Mouse (Mus musculus): ENCODE measurements around the gene Dok4. TPM values are rescaled to one million over a fixed set of nuclear protein-coding genes. Genes with fewer than 3 reads are reported as not detected.

Gene Dok4
- polyA plus RNA-seq, 1 experiment from 2014 or later, result 69.2 TPM

DNA sequence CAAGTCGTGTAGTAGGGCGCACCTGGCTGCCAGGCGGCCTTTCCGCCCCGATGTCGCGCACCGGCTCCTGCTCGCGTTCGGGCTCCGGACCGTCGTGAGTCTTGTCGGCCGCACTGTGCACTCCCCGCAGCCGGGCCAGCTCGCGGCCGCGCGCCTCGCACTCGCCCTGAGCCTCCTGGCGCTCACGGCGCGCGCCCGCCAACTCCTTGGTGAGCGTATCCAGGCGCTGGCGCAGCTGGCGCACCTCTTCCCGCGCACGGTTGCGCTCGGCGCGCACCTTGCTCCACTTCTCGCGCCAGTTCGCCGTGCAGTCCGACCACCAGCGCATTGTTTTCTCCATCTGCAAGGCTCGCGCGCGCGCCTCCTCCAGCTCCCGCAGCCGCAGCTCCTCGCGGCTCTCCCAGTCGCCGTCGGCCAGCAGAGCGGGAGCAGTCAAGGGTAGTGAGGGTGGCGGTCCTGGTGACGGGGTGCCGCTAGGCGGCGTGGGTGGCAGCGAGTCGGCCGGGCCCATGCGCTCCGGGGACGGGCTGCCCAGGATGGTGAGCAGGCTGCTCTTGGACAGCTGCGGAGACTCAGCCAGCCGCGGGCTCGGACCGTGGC, 37.0 kb upstream of the Dok4 start:
- Histone ChIP-seq H3K9me3 (no peaks in the 10 kb centered on the region), H3K4me2 (replicated peaks) (peak overlapping the region; percentile 87), H3K36me3 (no peaks in the 10 kb centered on the region), H3K4me3 (peak overlapping the region; percentile 52), H3K9ac (replicated peaks) (peak overlapping the region; percentile 45), H3K27ac (replicated peaks) (no peak overlapping the region), H3K4me1 (peaks cover 41% of the 10 kb centered on the region), H3K27me3 (peaks cover 9% of the 10 kb centered on the region; the same call in 1 of the 2 replicates)
- ATAC-seq (replicated peaks), result peak; percentile 51
- WGBS, result 6% methylated on average over 77 of the region's 77 CpGs

DNA sequence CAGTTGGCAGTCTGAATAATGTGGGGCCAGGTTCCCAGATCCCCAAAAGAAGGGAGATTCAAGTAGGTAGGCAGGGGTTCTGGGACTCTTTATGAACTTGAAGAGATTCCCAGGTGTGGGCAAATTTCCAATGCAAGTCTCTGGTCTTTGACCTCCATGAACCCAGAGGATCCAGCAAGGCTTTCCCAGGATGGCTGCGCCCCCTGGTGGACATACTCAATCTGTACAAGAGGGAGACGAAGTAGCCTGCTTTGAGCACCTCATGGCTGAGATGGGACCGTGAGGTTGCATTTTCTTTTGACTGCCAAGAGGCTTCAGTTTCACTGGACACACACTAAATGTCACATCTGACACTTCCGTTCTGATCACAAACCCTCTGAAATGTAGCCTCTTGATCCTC, 32.7 kb upstream of the Dok4 start:
- 13% methylated on average over 4 of the region's 4 CpGs for WGBS
- Histone ChIP-seq H3K4me2 (replicated peaks) (no peak overlapping the region), H3K36me3 (no peaks in the 10 kb centered on the region)

DNA sequence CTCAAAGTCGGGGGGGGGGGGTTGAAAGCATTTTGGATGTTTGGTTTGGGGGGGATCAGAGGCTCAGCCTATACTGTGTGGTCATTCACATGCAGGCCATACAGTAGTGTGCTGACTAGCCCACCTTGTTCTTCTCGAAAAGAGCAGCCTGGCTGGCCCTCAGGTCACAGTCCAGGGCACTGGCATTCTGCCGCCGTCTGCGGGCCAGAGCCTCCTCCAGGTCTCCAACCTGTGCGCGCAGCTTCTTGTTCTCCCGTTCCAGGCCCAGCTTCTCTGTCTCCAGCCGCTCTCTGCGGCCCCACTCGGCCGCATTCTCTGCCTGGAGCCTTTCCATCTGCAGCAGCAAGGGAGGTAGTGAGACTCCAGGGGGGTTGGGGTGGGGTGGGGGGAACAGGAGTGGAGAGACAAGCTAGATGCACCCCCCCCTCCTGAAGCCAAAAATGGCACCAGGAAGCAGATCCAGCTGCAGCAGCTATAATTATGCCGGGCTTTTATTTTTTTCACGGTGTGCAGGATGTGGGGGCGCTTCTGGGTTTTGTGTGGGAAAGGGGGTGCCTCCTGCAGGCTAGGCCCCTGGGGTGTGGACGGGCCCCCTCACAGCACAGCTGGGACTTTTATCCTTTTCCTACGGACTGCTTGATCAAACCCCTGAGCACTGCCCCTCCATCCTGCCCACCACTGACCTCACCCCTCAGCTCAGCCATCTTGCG, 31.6 kb upstream of the Dok4 start:
- WGBS, result 82% methylated on average over 18 of the region's 18 CpGs
- Histone ChIP-seq H3K27ac (replicated peaks) (no peak overlapping the region), H3K9me3 (no peaks in the 10 kb centered on the region), H3K9ac (replicated peaks) (no peak overlapping the region), H3K4me2 (replicated peaks) (no peak overlapping the region), H3K4me1 (peaks cover 11% of the 10 kb centered on the region), H3K36me3 (no peaks in the 10 kb centered on the region), H3K4me3 (no peak overlapping the region), H3K27me3 (peaks cover 6% of the 10 kb centered on the region; the same call in 1 of the 2 replicates)
- no peak for ATAC-seq (replicated peaks)

More for the DNA sequence above, 32.7 kb upstream of the Dok4 start:
- H3K4me1 ChIP-seq, result peaks cover 20% of the 10 kb centered on the region
- H3K9me3 ChIP-seq, result no peaks in the 10 kb centered on the region
- no peak for ATAC-seq (replicated peaks)
- H3K9ac ChIP-seq (replicated peaks), result no peak overlapping the region
- no peak overlapping the region for H3K27ac ChIP-seq (replicated peaks)
- peaks cover 9% of the 10 kb centered on the region; the same call in 1 of the 2 replicates for H3K27me3 ChIP-seq
- H3K4me3 ChIP-seq, result no peak overlapping the region

DNA sequence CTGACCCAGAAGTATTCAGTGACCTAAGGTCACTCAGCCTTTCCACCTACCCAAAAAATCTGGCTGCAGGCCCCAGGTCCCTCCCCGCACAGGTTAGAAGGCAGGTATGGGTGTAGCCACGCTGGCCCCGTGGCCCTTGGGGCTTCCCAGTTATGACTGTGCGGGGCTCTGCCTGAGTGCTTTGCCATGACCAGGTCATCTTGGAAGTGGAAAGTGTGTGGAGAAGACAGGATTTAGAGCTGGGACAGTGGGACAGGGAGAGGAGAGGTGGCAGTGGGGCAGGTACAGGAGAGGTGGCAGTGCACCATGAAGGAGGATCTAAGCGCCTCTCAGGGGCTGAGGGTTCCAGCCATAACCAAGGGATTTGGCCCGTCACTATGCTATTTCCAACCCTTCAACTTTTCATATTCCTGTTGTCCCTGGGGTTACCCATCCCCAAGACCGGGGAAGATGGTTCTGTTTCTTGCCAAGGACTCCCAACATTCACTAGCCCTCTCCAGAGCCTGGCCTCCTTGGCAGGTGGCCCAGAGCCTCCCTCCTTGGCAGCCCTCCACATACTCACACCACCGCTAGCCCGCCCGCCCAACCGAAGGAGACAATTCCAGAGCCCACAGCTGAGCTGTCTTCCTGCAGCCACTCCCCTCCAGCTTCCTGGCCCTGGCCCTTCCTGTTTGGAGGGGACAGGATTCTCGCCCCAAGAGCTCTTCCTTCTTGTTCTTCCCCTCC, 28.5 kb upstream of the Dok4 start:
- 55% methylated on average over 12 of the region's 12 CpGs for WGBS
- H3K9ac ChIP-seq (replicated peaks), result no peak overlapping the region
- no peaks in the 10 kb centered on the region for H3K36me3 ChIP-seq
- H3K27ac ChIP-seq (replicated peaks), result peak overlapping the region; percentile 27; the same call in 1 of the 2 replicates
- peaks cover 11% of the 10 kb centered on the region for H3K4me1 ChIP-seq
- H3K4me2 ChIP-seq (replicated peaks), result no peak overlapping the region
- no peak overlapping the region for H3K4me3 ChIP-seq
- H3K27me3 ChIP-seq, result no peaks in the 10 kb centered on the region
- ATAC-seq (replicated peaks), result peak; percentile 53
- no peaks in the 10 kb centered on the region for H3K9me3 ChIP-seq

DNA sequence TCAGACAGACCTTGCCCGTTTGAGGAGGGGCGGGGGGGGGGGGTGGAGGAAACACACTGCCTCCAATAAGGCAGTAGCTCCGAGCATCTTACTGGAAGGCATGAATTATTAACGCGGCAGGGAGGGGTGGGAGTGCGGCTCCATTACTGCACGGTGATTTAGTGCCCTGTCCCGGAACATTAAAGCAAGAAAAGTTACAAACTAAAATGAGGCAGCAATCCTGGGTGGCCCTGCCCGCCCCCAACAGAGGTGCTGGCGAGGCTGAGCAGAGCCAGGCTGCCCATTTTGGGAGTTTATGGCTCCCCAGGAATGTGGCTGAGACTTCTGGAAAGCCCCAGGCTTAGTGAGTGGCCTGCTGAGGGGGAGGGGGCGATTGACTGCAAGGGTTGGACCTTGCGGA, 27.6 kb upstream of the Dok4 start:
- H3K4me2 ChIP-seq (replicated peaks), result no peak overlapping the region
- ATAC-seq (replicated peaks), result no peak
- no peaks in the 10 kb centered on the region for H3K36me3 ChIP-seq
- no peak overlapping the region for H3K9ac ChIP-seq (replicated peaks)
- WGBS, result 72% methylated on average over 12 of the region's 12 CpGs
- H3K4me1 ChIP-seq, result peaks cover 11% of the 10 kb centered on the region
- H3K27me3 ChIP-seq, result no peaks in the 10 kb centered on the region
- no peaks in the 10 kb centered on the region for H3K9me3 ChIP-seq
- no peak overlapping the region for H3K27ac ChIP-seq (replicated peaks)
- H3K4me3 ChIP-seq, result no peak overlapping the region

DNA sequence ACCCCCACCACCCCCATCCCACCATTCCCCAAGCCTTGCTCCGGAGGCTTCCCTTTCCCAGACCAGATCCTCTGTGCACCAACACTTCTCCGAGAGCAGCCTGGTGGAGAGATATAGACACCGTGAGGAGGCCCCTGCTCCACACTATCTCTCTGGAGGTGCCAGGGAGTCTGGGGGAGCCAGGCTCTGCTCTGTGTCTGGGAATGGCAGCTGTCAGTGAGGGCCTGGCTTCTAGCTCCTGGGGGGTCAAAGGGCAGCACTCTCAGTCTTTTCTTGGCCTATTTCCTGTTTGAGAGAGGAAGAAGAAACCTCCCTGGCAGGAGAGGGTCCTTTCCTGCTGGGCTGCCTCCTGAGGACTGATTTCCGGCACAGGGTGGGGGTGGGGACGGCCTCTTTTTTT, 24.9 kb upstream of the Dok4 start:
- Histone ChIP-seq H3K4me2 (replicated peaks) (no peak overlapping the region), H3K4me3 (no peak overlapping the region), H3K9ac (replicated peaks) (no peak overlapping the region), H3K27me3 (no peaks in the 10 kb centered on the region), H3K4me1 (peaks cover 11% of the 10 kb centered on the region), H3K9me3 (no peaks in the 10 kb centered on the region), H3K27ac (replicated peaks) (no peak overlapping the region), H3K36me3 (no peaks in the 10 kb centered on the region)
- no peak for ATAC-seq (replicated peaks)
- WGBS, result 36% methylated on average over 5 of the region's 5 CpGs

DNA sequence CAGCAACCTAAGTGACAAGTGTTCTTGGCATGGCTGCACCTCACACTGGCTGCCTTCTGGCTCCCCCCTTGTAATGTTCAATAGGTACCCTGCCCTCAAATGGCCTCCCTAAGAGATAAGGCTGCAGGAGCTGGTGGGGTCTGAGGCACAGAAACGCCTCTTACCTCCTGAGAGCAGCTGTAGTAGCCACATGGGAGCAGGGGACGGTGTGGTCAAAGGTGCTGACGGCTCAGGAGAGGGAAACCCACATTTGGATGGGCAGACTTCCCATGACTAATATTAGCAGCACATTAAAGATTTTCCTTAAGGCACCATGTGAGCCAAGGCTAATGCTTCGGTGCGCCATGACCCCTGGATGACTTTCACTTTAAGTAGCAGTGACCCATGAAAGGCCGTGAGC, 24.5 kb upstream of the Dok4 start:
- WGBS, result 35% methylated on average over 6 of the region's 6 CpGs

DNA sequence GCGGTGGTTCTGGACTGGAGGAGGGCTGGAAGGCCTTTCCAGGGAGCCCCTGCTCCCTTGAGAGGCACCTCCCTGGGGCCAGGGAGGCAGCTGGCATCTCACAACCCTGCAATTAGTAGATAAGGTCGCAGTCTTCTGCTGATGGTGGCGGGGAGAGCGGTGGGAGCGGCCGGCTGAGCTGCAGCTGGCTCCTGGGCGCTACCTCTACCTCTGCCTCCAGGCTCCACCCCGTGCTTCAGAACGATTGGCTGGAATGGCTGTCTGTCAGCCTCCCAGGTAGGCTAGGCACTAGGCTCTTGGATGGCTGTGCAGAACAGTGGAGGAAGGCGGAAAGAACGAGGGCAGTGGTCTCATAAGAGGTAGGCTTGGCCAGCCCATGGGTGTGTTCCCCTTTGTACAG, 23.1 kb upstream of the Dok4 start:
- Histone ChIP-seq H3K27me3 (no peaks in the 10 kb centered on the region), H3K27ac (replicated peaks) (no peak overlapping the region), H3K36me3 (no peaks in the 10 kb centered on the region), H3K4me1 (no peaks in the 10 kb centered on the region), H3K9me3 (no peaks in the 10 kb centered on the region), H3K4me2 (replicated peaks) (no peak overlapping the region), H3K9ac (replicated peaks) (no peak overlapping the region), H3K4me3 (no peak overlapping the region)
- no peak for ATAC-seq (replicated peaks)
- WGBS, result 13% methylated on average over 11 of the region's 11 CpGs

More for the DNA sequence above, 24.5 kb upstream of the Dok4 start:
- Histone ChIP-seq H3K9ac (replicated peaks) (no peak overlapping the region), H3K4me3 (no peak overlapping the region), H3K4me1 (peaks cover 11% of the 10 kb centered on the region), H3K27me3 (no peaks in the 10 kb centered on the region), H3K4me2 (replicated peaks) (no peak overlapping the region), H3K27ac (replicated peaks) (no peak overlapping the region), H3K9me3 (no peaks in the 10 kb centered on the region), H3K36me3 (no peaks in the 10 kb centered on the region)
- ATAC-seq (replicated peaks), result no peak

DNA sequence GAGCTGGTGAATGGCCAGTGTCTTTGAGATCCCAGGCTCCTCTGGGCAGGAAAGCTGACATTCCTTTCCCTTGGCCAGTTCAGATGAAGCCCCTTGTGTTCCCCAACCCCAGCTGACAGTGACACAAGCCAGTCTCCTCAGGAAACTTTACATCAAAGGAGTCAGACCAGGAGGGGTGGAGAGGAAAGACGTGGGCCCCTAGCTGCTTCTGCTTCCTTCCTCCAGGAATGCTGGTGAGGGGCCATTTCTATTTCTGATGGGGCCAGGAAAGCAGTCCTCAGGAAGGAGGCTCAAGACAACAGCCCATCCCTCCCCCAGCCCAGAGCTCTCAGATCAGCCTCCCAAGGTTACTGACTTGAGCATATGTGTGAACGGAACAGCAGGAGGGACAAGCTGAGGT, 16.8 kb upstream of the Dok4 start:
- H3K27me3 ChIP-seq, result no peaks in the 10 kb centered on the region
- H3K4me1 ChIP-seq, result no peaks in the 10 kb centered on the region
- no peak overlapping the region for H3K9ac ChIP-seq (replicated peaks)
- no peaks in the 10 kb centered on the region for H3K9me3 ChIP-seq
- no peaks in the 10 kb centered on the region for H3K36me3 ChIP-seq
- 52% methylated on average over 2 of the region's 2 CpGs for WGBS
- no peak overlapping the region for H3K4me3 ChIP-seq
- H3K27ac ChIP-seq (replicated peaks), result no peak overlapping the region
- H3K4me2 ChIP-seq (replicated peaks), result no peak overlapping the region
- no peak for ATAC-seq (replicated peaks)

DNA sequence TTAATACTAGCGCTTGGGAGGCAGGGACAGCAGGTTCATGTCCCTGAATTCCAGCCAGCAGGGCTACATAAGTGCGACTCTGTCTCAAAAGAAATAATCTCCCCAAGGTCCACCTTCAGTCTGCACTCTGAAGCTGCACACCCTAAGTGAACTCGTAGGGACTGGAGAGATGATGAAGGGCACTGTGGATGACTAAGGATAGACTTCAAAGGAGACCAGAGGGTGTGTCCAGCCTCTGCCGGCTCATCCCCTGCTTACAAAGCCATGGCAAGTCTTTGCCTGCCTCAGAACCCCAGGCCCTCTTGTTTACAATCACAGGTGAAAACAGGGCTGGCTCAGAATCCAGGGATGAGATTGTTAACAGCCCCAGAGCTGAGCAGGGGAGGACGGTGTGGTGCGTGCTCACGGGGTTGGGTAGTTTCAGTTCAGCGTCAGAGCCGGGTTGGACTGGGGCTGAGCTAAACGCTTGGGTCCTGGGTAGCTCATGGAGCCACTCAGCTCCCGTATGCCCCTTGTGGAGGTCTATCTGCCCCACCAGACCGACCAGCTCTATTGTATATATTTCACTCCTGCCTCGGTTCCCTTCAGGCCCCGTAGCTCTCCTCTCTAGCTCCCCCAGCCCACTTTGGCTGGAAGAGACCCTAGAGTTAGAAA, 12.4 kb upstream of the Dok4 start:
- ATAC-seq (replicated peaks), result no peak
- H3K36me3 ChIP-seq, result no peaks in the 10 kb centered on the region
- 42% methylated on average over 14 of the region's 14 CpGs for WGBS
- no peak overlapping the region for H3K27ac ChIP-seq (replicated peaks)
- H3K4me2 ChIP-seq (replicated peaks), result no peak overlapping the region
- no peaks in the 10 kb centered on the region for H3K27me3 ChIP-seq
- no peaks in the 10 kb centered on the region for H3K4me1 ChIP-seq
- H3K4me3 ChIP-seq, result no peak overlapping the region
- H3K9ac ChIP-seq (replicated peaks), result no peak overlapping the region
- H3K9me3 ChIP-seq, result no peaks in the 10 kb centered on the region

DNA sequence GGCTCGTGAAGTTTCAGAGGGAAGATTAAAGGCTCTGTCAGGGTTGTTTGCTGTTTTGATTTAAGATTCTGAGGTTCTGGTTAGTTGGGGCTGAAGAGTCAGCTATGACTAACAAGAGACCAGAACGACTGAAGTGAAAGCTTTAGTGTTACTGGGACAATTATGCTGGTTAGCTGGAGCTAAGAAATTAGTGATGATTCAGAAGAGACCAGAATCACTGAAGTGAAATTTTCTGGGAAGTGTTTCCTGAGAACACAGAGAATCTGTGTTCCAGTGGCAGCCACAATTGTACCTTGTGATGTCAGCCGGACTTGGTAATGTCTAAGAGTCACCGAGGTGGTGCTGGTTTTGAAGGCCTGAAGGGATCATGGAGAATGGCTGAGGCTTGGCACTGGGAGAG, 4.6 kb upstream of the Dok4 start:
- H3K4me1 ChIP-seq, result peaks cover 8% of the 10 kb centered on the region
- no peak overlapping the region for H3K4me2 ChIP-seq (replicated peaks)
- H3K4me3 ChIP-seq, result no peak overlapping the region
- ATAC-seq (replicated peaks), result no peak
- no peaks in the 10 kb centered on the region for H3K36me3 ChIP-seq
- WGBS, result 78% methylated on average over 4 of the region's 4 CpGs
- H3K27ac ChIP-seq (replicated peaks), result no peak overlapping the region
- no peaks in the 10 kb centered on the region for H3K9me3 ChIP-seq
- H3K27me3 ChIP-seq, result no peaks in the 10 kb centered on the region
- no peak overlapping the region for H3K9ac ChIP-seq (replicated peaks)

DNA sequence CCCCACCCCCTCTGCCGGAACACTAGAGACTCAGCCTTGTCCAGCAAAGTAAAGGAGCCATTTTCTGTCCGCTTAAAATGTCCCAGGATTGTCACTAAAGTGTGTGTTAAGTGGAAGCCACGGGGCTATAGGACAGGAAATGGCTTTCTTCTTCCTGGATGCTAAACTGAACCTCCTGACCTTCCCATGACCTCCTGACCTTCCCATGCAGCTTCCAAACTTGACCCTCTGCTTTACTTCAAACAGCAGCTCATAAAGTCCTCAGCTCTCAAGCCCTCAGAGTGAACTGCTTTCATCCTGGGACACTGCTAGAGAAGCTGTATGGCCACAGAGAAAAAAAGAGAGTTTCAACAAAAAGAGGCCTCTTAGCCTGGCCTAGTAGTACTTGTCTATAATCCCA, 690 bp upstream of the Dok4 start:
- no peaks in the 10 kb centered on the region for H3K9me3 ChIP-seq
- H3K4me3 ChIP-seq, result no peak overlapping the region
- H3K27me3 ChIP-seq, result peaks cover 9% of the 10 kb centered on the region; the same call in 1 of the 2 replicates
- H3K9ac ChIP-seq (replicated peaks), result no peak overlapping the region
- WGBS, result 63% methylated on average over 3 of the region's 3 CpGs
- ATAC-seq (replicated peaks), result no peak
- H3K27ac ChIP-seq (replicated peaks), result no peak overlapping the region
- no peak overlapping the region for H3K4me2 ChIP-seq (replicated peaks)
- peaks cover 39% of the 10 kb centered on the region for H3K4me1 ChIP-seq
- H3K36me3 ChIP-seq, result no peaks in the 10 kb centered on the region
